Mouse (Mus musculus) gastrocnemius, adult 8-10 months (tissue): ENCODE data around the gene Rgs7bp. TPM values are rescaled to one million over a fixed set of nuclear protein-coding genes. Genes with fewer than 3 reads are reported as not detected.

Experiments
- DNase-seq, 2 experiments: peaks; one replicate each; pipeline ENCODE4 v3.0.0; 2022; ENCODE audit warnings: low spot score in 2 of 2
- total RNA-seq, 4 experiments: library from RNA; stranded (reverse); gene quantifications; 2 replicates each; pipeline ENCODE4 v1.2.4; 2022

The Rgs7bp gene
- under 1 TPM; 0.61 to 0.80 (median 0.68) TPM for total RNA-seq

DNA sequence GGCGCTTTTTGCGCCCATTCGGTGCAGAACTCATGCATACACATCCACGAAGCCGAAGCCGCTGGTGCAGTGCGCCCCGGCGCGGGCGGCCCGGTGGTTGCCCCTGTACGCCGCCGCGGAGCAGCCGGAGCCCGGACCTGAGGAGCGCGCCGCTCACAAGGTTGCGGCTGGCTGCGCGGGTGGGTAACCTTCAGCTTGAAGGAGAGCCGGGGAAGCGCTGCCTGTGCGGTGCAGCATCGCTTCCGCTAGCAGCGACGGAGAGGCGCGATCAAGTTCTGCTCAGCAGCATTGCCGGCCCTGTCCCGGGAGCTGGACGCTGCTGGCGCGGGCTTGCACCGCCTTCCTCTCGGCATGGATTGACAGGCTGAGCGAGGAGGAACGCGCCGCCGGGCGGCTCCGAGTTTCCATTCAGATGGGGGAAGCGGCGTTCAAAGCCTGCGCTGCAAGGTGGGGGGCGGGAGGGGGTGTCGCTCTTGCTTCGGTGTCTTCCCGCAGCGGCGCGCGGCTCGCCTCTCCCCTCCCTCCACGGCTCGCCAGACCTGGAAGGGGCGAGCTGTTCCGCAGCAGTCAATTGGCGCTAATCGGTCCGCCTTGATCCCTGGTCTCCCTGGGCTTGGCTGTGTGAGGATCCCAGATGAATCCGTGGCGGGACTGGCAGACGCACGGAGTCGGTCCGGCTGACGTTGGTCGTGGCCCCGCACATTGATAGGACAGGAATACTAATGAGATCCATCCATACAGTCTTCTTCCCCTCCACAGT lies at the start of gene Rgs7bp:
Rgs7bp (minus strand) TSS at position 750 of the 760 bp plus-strand sequence.
- peak; percentile 9 to 23 for DNase-seq

- DNase-seq: no peak
These were observed 49.7 kb upstream of the Rgs7bp start for GRCm38 (mm10) chr13:105104385-105104784.

- no peak for DNase-seq
These were observed 46.0 kb upstream of the Rgs7bp start for GRCm38 (mm10) chr13:105100705-105101104.

DNA sequence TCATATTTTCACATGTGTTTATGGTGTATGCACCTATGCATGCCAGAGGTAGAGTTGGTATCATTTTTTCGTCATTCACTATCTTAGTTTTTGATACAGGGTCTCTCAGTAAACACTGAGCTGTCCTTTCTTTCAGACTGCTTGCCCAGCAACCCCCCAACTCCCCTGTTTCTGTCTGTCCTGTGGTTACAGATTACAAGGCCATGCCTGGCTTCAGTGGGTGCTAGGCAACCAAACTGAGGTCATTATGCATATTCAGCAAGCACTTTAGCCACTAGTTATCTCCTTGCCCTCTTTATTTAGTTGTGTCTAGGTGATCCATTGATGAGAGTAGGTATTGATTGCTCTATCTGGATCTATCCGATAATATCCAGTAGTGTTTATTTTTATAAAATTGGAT lies 41.6 kb upstream of the Rgs7bp start:
- DNase-seq: no peak

- no peak for DNase-seq
These were observed 34.5 kb upstream of the Rgs7bp start for GRCm38 (mm10) chr13:105089276-105089675.

GRCm38 (mm10) chr13:105081862-105082261 lies 27.1 kb upstream of the Rgs7bp start, which contains the start of gene 4933425L06Rik:
TSS of gene 4933425L06Rik (plus strand) at chr13:105082122.
- DNase-seq: no peak

DNA sequence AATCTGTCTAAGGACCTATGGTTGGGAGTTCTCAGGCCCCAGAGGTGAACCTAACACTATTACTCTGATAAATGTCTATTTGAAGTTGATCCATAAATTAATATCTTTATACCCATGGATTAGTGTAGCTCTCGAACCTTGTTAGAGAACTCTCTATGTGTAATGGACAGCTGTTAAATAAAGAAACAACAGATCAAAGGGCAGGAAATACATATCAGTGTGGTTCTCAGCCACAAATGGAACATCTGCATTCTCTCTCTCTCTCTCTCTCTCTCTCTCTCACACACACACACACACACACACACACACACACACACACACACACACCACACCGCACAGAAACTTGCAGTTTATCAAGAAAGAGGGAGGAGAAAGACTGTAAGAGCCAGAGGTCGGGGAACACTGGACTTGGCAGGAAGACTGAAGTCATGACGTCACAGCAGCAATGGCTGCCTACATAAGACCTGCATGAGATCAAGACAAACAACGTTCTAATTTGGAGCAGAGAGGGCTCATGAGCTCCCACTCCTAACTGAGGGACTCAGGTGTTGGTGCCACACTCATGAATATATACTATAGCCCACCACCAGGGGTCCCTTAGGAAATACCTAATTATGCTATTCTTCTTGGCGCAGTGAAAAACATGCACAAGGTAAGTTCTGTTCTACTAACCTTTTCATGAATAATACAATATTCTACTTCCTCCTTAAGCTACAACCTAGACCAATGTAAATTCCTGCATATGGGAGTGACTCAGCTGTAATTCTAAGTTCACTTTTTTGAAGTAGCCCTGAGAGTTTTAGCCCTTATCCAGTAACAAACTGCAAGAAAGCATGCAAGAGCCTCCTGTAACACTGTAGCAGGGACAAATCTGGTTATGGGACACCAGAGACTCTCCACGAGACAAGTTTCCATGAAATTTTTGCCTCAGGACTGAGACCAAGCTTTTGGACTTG lies 12.4 kb upstream of the Rgs7bp start:
- DNase-seq: no peak

DNA sequence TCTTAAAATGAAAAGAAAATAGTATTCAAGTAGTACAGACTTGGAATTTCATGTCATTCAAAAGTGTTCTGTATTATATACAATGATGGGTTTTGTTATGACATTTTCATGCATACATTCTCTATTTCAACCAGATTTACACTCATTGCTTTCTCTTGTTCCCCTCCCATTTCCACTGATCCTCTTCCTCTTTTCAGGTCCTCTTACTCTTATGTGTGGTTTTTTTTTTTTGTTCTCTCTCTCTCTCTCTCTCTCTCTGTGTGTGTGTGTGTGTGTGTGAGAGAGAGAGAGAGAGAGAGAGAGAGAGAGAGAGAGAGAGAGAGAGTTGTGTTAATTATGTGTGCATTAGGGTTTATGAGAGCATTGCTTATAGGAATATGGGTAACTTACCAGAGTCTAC lies 11.4 kb upstream of the Rgs7bp start:
- no peak for DNase-seq

GRCm38 (mm10) chr13:105055374-105055773 lies 644 bp upstream of the Rgs7bp start:
- DNase-seq: no peak

DNA sequence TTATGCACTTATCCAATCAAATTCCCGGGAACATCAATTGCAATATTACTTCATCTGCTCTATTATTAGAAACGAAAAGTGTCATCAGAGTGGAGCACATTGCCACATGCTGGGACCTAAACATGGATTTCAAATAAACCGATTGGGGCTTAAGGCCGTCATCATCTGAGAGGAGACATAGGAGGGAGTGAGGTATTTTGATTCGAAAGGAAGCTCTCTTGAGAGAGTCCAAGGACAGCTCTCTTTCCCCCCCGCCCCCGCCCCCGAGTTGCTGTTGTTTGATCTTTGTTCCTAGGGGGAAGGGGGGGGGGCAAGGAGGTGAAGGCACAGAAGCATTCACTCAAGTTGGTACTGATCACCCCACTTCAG lies 195 bp upstream of the Rgs7bp start:
- no peak for DNase-seq

- no peak for DNase-seq
These were observed 1.1 kb downstream of the Rgs7bp start for GRCm38 (mm10) chr13:105053618-105054017.

DNA sequence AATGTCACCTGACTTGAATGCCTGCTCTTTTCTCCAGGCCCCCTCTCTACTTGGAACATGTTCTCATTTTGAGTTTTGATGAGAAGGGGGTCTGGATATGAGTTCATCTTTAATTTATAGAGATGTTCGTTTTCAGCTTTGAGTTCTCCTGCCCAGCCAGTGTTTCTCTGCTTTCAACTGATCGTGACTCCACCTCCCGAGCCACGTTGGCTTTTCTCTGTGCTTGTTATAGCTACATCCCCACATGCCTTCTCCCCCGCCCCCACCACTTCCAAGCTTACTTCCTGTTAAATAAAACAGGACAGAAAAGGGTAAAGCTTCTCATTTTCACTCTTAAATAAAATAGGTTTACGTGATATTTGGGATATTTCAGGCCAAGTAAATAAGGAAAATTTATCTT lies 3.3 kb downstream of the Rgs7bp start:
- DNase-seq: no peak

GRCm38 (mm10) chr13:105048662-105049061 lies 6.1 kb downstream of the Rgs7bp start:
- no peak for DNase-seq

GRCm38 (mm10) chr13:105047377-105047776 lies 7.4 kb downstream of the Rgs7bp start:
- DNase-seq: no peak

GRCm38 (mm10) chr13:105043882-105044281 lies 10.8 kb downstream of the Rgs7bp start:
- no peak for DNase-seq

DNA sequence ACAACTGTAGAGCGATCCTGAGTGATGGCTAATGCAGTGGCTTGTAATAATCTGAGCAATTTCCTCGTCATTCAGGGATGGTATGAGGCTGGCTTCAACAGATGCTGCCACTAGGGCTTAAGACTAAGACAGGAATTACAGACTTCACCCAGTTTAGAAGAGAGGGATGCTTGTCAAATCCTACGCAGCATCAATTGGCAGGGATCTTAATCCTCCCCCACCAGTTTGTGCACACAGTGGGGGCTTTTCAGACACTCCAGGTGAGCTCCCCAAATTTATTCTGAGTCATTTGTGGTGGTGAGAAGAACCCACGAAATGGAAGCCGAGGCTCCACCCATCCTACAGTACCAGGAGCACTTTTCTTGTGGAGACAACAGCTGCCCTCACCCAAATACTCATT lies 16.4 kb downstream of the Rgs7bp start:
- DNase-seq: no peak

GRCm38 (mm10) chr13:105037816-105038215 lies 16.9 kb downstream of the Rgs7bp start:
- DNase-seq: no peak

GRCm38 (mm10) chr13:105031882-105032281 lies 22.8 kb downstream of the Rgs7bp start:
- DNase-seq: no peak

DNA sequence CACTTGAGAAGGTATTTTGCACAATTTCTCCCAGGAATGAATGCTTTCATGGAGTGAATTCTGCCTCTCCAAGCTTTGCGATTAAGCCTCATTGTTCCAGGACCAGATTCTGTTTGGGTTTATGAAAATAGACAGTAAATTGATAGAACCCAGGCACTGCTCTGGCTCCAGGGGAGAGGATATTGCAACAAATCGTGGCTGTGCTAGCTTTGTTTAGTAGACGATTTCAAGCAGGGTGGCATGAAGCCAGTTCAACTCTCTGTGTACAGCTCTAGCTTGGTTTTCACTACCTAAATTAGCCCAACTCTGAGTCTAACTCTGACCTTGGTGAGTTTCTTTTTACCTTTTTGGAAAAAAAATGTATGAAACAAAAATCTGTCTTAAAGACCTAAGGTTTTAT lies 26.5 kb downstream of the Rgs7bp start:
- no peak for DNase-seq

DNA sequence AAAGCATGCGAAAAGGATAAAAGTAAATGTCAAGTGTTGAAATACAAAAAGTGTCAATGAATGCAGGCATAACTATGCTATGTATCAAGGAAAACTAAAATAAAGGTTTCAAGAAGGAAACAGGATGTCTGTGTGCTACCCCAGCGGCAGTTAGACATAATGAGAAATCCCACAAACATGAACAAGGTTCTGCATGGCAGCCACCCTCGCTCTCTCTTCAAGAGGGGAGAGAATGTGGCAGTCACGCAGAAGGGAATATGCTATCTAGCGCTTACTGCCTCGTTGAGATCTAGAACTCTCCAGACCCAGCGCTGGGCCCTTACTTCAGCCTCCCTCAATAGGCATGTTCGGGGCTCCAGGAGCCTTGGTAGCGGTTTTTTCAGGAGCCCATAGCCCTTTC lies 38.2 kb downstream of the Rgs7bp start:
- no peak for DNase-seq

DNA sequence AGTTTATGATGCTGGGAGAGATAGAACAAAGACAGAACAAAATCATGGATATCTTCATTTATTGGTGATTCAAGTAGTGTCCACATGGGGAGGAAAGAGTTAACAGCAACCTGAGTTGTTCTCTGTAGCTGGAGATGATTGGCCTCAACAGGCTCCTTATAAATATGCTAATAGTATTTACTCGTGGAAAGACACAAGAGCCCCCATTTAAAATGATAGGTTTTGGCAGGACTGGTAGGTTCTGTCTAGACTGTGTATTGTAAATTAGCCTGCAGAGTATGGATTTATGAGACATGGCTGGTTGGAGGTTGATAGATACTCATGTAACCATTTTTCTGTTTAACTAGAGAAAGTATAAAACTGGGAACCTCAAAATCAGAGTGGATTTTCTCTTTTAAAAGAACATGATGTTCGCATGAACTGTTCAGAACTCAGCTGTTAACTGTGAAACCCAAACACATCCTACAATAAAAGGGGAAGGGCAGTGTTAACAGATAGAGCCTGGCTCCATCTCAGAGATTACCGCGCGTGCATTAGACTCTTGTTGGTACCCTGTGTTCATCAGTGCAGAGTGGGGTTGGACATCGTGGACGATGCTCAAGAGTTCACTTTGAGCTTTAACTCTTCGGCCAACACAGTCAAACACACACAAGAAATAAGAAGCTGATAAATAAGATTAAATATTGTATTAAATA lies 38.9 kb downstream of the Rgs7bp start:
- no peak for DNase-seq

DNA sequence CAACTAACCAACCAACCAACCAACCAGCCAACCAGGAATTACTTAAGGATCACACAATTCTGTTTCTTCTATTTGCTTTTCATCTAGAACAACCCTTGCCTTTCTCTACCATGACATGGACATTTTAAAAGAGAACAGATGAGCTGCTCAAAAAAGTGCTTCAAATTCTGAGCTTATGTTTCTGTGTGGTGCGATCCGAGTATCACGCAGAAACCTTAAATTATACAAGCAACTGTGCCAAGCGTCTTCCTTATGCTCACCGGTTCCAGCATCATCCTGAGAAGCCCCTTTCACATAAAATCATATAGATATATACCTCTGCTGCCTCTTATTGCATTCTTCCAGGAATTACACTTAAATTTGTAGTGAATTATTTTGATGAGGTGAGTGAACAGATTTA lies 43.4 kb downstream of the Rgs7bp start:
- no peak for DNase-seq
